Mouse (Mus musculus): Measurements from ENCODE around the gene DXBay18. TPM values are rescaled to one million over a fixed set of nuclear protein-coding genes. Genes with fewer than 3 reads are reported as not detected.

The DXBay18 gene
- polyA plus RNA-seq, 1 experiment from 2014 or later: not detected

Other genes starting within 250 kb of the DXBay18 start
- gene Cetn2, start 231.0 kb downstream of the DXBay18 start, polyA plus RNA-seq (2015; fragmentation: Nextera tagmentation; extraction: Ambion mirVana): 121 and 125 TPM in 2 replicates
- 32.3 and 33.7 TPM in 2 replicates for gene Nsdhl, start 230.9 kb downstream of the DXBay18 start, polyA plus RNA-seq (2015; fragmentation: Nextera tagmentation; extraction: Ambion mirVana)
- 8.2 and 8.7 TPM in 2 replicates for gene Zfp185, start 162.1 kb downstream of the DXBay18 start, polyA plus RNA-seq (2015; fragmentation: Nextera tagmentation; extraction: Ambion mirVana)
- gene Pnma5, start 112.3 kb downstream of the DXBay18 start, polyA plus RNA-seq (2015; fragmentation: Nextera tagmentation; extraction: Ambion mirVana): not detected in 2 replicates
- 0.04 and 0.06 TPM in 2 replicates for gene Pnma3, start 84.7 kb downstream of the DXBay18 start, polyA plus RNA-seq (2015; fragmentation: Nextera tagmentation; extraction: Ambion mirVana)
- gene Xlr4a, start 67.0 kb downstream of the DXBay18 start, polyA plus RNA-seq (2015; fragmentation: Nextera tagmentation; extraction: Ambion mirVana): 0.79 and 3.6 TPM in 2 replicates
- gene Xlr3a, start 52.4 kb downstream of the DXBay18 start, polyA plus RNA-seq (2015; fragmentation: Nextera tagmentation; extraction: Ambion mirVana): 1.7 and 7.6 TPM in 2 replicates
- 0.07 TPM in 1 of 2 replicates, not detected in the other for gene Gm14685, start 32.4 kb downstream of the DXBay18 start, polyA plus RNA-seq (2015; fragmentation: Nextera tagmentation; extraction: Ambion mirVana)
- 0.13 and 0.21 TPM in 2 replicates for gene Xlr5b, start 654 bp downstream of the DXBay18 start, polyA plus RNA-seq (2015; fragmentation: Nextera tagmentation; extraction: Ambion mirVana)
- gene Spin2d, start 27.5 kb upstream of the DXBay18 start, polyA plus RNA-seq (2015; fragmentation: Nextera tagmentation; extraction: Ambion mirVana): not detected in 2 replicates
- gene Xlr3b, start 42.8 kb upstream of the DXBay18 start, polyA plus RNA-seq (2015; fragmentation: Nextera tagmentation; extraction: Ambion mirVana): 1.2 and 26.3 TPM in 2 replicates
- gene Xlr4b, start 64.9 kb upstream of the DXBay18 start, polyA plus RNA-seq (2015; fragmentation: Nextera tagmentation; extraction: Ambion mirVana): 2.8 TPM in 1 of 2 replicates, not detected in the other
- gene F8a, start 78.8 kb upstream of the DXBay18 start, polyA plus RNA-seq (2015; fragmentation: Nextera tagmentation; extraction: Ambion mirVana): 15.1 and 16.6 TPM in 2 replicates
- gene Xlr4c, start 93.7 kb upstream of the DXBay18 start, polyA plus RNA-seq (2015; fragmentation: Nextera tagmentation; extraction: Ambion mirVana): 0.14 TPM in 1 of 2 replicates, not detected in the other
- gene Xlr3c, start 115.9 kb upstream of the DXBay18 start, polyA plus RNA-seq (2015; fragmentation: Nextera tagmentation; extraction: Ambion mirVana): 0.09 TPM in 1 of 2 replicates, not detected in the other
- 0.16 TPM in 1 of 2 replicates, not detected in the other for gene Xlr5a, start 143.5 kb upstream of the DXBay18 start, polyA plus RNA-seq (2015; fragmentation: Nextera tagmentation; extraction: Ambion mirVana)
- gene Xlr5c, start 143.5 kb upstream of the DXBay18 start, polyA plus RNA-seq (2015; fragmentation: Nextera tagmentation; extraction: Ambion mirVana): 0.20 TPM in 1 of 2 replicates, not detected in the other
- gene Gm45015, start 187.4 kb upstream of the DXBay18 start, polyA plus RNA-seq (2015; fragmentation: Nextera tagmentation; extraction: Ambion mirVana): not detected in 2 replicates
- gene Zfp275, start 193.2 kb upstream of the DXBay18 start, polyA plus RNA-seq (2015; fragmentation: Nextera tagmentation; extraction: Ambion mirVana): 5.4 and 6.0 TPM in 2 replicates
- gene Gm18336, start 249.3 kb upstream of the DXBay18 start, polyA plus RNA-seq (2015; fragmentation: Nextera tagmentation; extraction: Ambion mirVana): not detected in 2 replicates

Measured in kidney, postnatal 0 days (tissue).